Mouse (Mus musculus) brown adipose tissue, adult 24 weeks (tissue): ENCODE measurements around the gene Olfr683. TPM values are rescaled to one million over a fixed set of nuclear protein-coding genes. Genes with fewer than 3 reads are reported as not detected.
"Not testable (repeated sequence)": the region's sequence is repeated elsewhere in the genome, so short reads cannot be mapped to it uniquely, and the experiment has no call there.

Source experiments
- H3K27ac ChIP-seq: fragments of 200-500 bp; replicated peaks from 2 replicates; pipeline ENCODE4 v1.5.1; 2012; ENCODE audit warnings: low read depth, mild to moderate bottlenecking, low read length
- H3K4me1 ChIP-seq: fragments of 200-500 bp; 2 replicates; pipeline ENCODE4 v1.6.1; 2012; ENCODE audit warnings: low read length, mixed read lengths; ENCODE audit not compliant: control insufficient read depth, insufficient read depth, insufficient read length
- H3K4me3 ChIP-seq: fragments of 200-500 bp; 2 replicates; pipeline ENCODE4 v1.5.1; 2012; ENCODE audit warnings: low read depth, mild to moderate bottlenecking, low read length, moderate library complexity; ENCODE audit not compliant: insufficient read depth
- polyA plus RNA-seq: library from polyadenylated mRNA; stranded (reverse); fragments of >200 nt; gene quantifications from 2 replicates; pipeline ENCODE4 v1.2.4, GENCODE M21; 2012; ENCODE audit not compliant: missing spikeins, insufficient read depth, insufficient read length

Olfr683 gene
- polyA plus RNA-seq, result not detected in 2 replicates

DNA sequence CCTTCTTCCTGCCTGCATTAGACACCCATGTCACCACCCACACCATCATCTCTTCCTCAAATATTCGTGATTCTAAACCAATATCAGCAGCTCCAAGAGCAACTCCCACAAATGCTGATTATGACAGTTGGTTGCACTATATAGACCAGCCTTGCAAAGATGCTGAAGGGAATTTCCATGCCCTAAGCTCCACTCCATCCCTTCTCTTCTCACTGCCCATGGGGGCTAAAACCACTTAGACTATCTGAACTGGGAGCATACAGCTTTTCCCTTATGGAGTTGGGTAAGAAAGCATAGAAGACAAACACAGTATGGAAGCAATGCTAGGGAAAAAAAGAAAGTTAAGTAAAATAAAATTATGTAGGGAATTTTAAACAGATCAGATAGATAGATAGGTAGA lies at the start of gene Olfr683:
Gene Olfr683 (minus strand): TSS at position 101 of the 400 bp plus-strand sequence.
- Histone ChIP-seq H3K4me1 (no peaks in the 10 kb centered on the region), H3K27ac (no peak within 1 kb of the TSS), H3K4me3 (no peak within 1 kb of the TSS)

DNA sequence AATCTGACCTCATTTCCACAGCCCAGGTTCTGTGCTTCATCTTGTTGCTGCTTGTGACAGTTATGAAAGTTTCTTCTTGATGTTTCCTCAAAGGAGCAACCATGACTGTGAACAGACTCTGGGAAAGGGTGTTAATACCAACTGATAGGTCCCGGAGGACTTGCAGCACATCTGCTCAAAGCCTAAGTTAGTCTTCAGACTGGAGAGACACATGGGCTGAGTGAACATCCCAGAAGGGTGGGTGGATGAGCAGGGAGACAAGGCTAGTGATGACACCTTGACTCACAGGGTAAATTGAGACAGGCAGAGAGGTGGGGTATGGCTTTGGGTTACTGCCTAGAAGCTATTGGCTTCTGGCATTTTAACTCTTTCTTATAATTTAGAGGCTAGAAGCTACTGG lies 39.1 kb upstream of the Olfr683 start, which contains the start of gene Olfr685:
Gene Olfr685 (minus strand): TSS at position 101 of the 400 bp plus-strand sequence.
- Histone ChIP-seq H3K4me1 (no peaks in the 10 kb centered on the region), H3K27ac (no peak within 1 kb of the TSS), H3K4me3 (no peak within 1 kb of the TSS)

- no peak overlapping the region for H3K4me3 ChIP-seq
- H3K27ac ChIP-seq, result no peak overlapping the region
- H3K4me1 ChIP-seq, result no peaks in the 10 kb centered on the region
Observed at GRCm38 (mm10) chr7:105170773-105171172, 24.0 kb upstream of the Olfr683 start.

DNA sequence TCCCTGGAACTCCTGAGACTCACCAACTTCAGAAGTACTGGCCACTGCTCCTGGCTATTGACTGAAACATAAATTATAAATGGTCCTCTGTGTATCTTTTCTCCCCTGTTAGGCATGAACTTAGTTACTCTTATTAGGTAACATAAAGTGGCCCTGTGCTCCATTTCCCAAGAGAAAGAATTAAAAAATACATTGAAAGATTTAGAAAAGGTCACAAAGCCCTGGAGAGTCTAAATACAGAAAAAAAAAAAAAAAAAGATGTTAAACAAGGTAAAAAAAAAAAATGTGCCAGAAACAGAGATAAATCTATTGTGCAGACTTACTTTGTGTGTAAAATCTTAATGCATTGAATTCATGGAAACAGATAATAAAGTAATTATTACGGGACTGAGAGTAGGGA lies 16.7 kb upstream of the Olfr683 start, which contains the start of gene Olfr684:
Gene Olfr684 (minus strand): TSS at position 101 of the 400 bp plus-strand sequence.
- Histone ChIP-seq H3K4me3 (no peak within 1 kb of the TSS), H3K4me1 (no peaks in the 10 kb centered on the region)

GRCm38 (mm10) chr7:105141275-105141674 lies 5.5 kb downstream of the Olfr683 start:
- Histone ChIP-seq H3K27ac (no peak overlapping the region), H3K4me3 (no peak overlapping the region), H3K4me1 (no peaks in the 10 kb centered on the region)

More for the DNA sequence above, 16.7 kb upstream of the Olfr683 start, which contains the start of gene Olfr684:
- H3K27ac ChIP-seq, result no peak within 1 kb of the TSS

- Histone ChIP-seq H3K4me1 (no peaks in the 10 kb centered on the region), H3K27ac (no peak within 1 kb of the TSS), H3K4me3 (no peak within 1 kb of the TSS)
Observed at GRCm38 (mm10) chr7:105116536-105116935, 30.3 kb downstream of the Olfr683 start, which contains the start of gene Olfr681. TSS of gene Olfr681 (plus strand) at chr7:105116836.

DNA sequence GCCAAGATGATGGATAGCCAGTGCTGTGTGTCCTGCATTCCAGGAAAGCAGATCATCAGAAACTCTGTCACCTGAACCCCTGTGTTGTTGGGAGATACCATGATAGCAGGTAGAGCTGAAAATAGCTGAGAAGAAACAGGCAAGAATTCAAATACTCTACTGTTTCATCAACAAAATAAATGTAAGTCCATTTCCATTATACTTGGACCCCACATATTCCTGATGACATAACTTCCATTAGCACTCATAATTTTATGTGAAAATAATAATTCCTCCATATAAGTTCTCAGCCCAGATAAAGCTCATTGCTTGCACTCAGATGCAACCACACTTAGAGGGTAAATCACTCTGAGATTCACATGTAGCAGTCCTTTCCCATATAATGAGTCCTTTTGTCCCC lies 54.1 kb downstream of the Olfr683 start, which contains the start of gene Olfr680-ps1:
Gene Olfr680-ps1 (minus strand): TSS at position 101 of the 400 bp plus-strand sequence.
- H3K27ac ChIP-seq, H3K4me3 ChIP-seq, H3K4me1 ChIP-seq: not testable (repeated sequence)

Other genes starting within 250 kb of the Olfr683 start
- not detected in 2 replicates for gene Olfr667, start 225.5 kb downstream of the Olfr683 start, polyA plus RNA-seq
- not detected in 2 replicates for gene Olfr668, start 219.0 kb downstream of the Olfr683 start, polyA plus RNA-seq
- not detected in 2 replicates for gene Olfr669, start 212.8 kb downstream of the Olfr683 start, polyA plus RNA-seq
- gene Olfr670, start 184.4 kb downstream of the Olfr683 start, polyA plus RNA-seq, result not detected in 2 replicates
- not detected in 2 replicates for gene Olfr671, start 167.9 kb downstream of the Olfr683 start, polyA plus RNA-seq
- not detected in 2 replicates for gene Olfr672, start 145.0 kb downstream of the Olfr683 start, polyA plus RNA-seq
- not detected in 2 replicates for gene Olfr675, start 118.6 kb downstream of the Olfr683 start, polyA plus RNA-seq
- gene Olfr676, start 114.3 kb downstream of the Olfr683 start, polyA plus RNA-seq, result not detected in 2 replicates
- gene Olfr677, start 95.6 kb downstream of the Olfr683 start, polyA plus RNA-seq, result not detected in 2 replicates
- gene Olfr678, start 82.5 kb downstream of the Olfr683 start, polyA plus RNA-seq, result not detected in 2 replicates
- not detected in 2 replicates for gene Olfr679, start 65.8 kb downstream of the Olfr683 start, polyA plus RNA-seq
- gene Olfr680-ps1, start 54.2 kb downstream of the Olfr683 start, polyA plus RNA-seq, result not detected in 2 replicates
- not detected in 2 replicates for gene Olfr681, start 30.2 kb downstream of the Olfr683 start, polyA plus RNA-seq
- gene Olfr684, start 16.6 kb upstream of the Olfr683 start, polyA plus RNA-seq, result not detected in 2 replicates
- not detected in 2 replicates for gene Olfr685, start 39.0 kb upstream of the Olfr683 start, polyA plus RNA-seq
- not detected in 2 replicates for gene Olfr686, start 60.5 kb upstream of the Olfr683 start, polyA plus RNA-seq
- gene Olfr688, start 141.1 kb upstream of the Olfr683 start, polyA plus RNA-seq, result not detected in 2 replicates
- not detected in 2 replicates for gene Olfr689, start 164.2 kb upstream of the Olfr683 start, polyA plus RNA-seq
- not detected in 2 replicates for gene Olfr690, start 187.1 kb upstream of the Olfr683 start, polyA plus RNA-seq
- gene Olfr691, start 195.3 kb upstream of the Olfr683 start, polyA plus RNA-seq, result not detected in 2 replicates
- not detected in 2 replicates for gene Olfr692, start 221.2 kb upstream of the Olfr683 start, polyA plus RNA-seq
- gene Gm5901, start 228.0 kb upstream of the Olfr683 start, polyA plus RNA-seq, result not detected in 2 replicates